Mouse (Mus musculus) stomach, embryonic 15.5 days (tissue): ENCODE measurements at regions not wholly inside any gene's neighbourhood (a gene's known extent, or its start where the extent isn't known, plus 50 kb on each side); places are given as distances from the start of the nearest gene placed in this dataset.
A peak's percentile ranks its signal among the peaks of the same experiment; 100 is the strongest.

ENCODE experiments used
- ATAC-seq: fragments of 200-750 bp; cut with Nextera tagmentation; 2 replicates; pipeline ENCODE4 v1.8.0; 2017; ENCODE audit warnings: low read depth, moderate number of reproducible peaks, moderate TSS enrichment; ENCODE audit not compliant: insufficient read depth, low FRiP score
- H3K27ac ChIP-seq: fragments of 300-500 bp; sonication (generic); 2 replicates; pipeline ENCODE4 v1.5.1; 2015; ENCODE audit warnings: mild to moderate bottlenecking, inconsistent platforms
- H3K27me3 ChIP-seq: fragments of 300-500 bp; sonication (generic); replicated peaks from 2 replicates; pipeline ENCODE4 v1.6.1; 2015; ENCODE audit warnings: inconsistent platforms
- H3K36me3 ChIP-seq: fragments of 300-500 bp; sonication (generic); 2 replicates; pipeline ENCODE4 v1.6.1; 2015; ENCODE audit warnings: inconsistent platforms
- H3K4me1 ChIP-seq: fragments of 300-500 bp; sonication (generic); 2 replicates; pipeline ENCODE4 v1.6.1; 2015; ENCODE audit warnings: inconsistent platforms
- H3K4me2 ChIP-seq: fragments of 300-500 bp; sonication (generic); 2 replicates; pipeline ENCODE4 v1.6.1; 2015; ENCODE audit warnings: mild to moderate bottlenecking, inconsistent platforms
- H3K4me3 ChIP-seq: fragments of 300-500 bp; sonication (generic); replicated peaks from 2 replicates; pipeline ENCODE4 v1.5.1; 2015; ENCODE audit warnings: inconsistent platforms
- H3K9ac ChIP-seq: fragments of 300-500 bp; sonication (generic); 2 replicates; pipeline ENCODE4 v1.6.1; 2015; ENCODE audit warnings: inconsistent platforms
- H3K9me3 ChIP-seq: fragments of 300-500 bp; sonication (generic); 2 replicates; pipeline ENCODE4 v1.6.1; 2016; ENCODE audit warnings: inconsistent platforms
- WGBS: fragments of 180-500 bp; shearing (Covaris S2); methylation state at CpG from one replicate; pipeline ENCODE4 v1.1.7; 2015; 5-methylcytosine and 5-hydroxymethylcytosine counted together

DNA sequence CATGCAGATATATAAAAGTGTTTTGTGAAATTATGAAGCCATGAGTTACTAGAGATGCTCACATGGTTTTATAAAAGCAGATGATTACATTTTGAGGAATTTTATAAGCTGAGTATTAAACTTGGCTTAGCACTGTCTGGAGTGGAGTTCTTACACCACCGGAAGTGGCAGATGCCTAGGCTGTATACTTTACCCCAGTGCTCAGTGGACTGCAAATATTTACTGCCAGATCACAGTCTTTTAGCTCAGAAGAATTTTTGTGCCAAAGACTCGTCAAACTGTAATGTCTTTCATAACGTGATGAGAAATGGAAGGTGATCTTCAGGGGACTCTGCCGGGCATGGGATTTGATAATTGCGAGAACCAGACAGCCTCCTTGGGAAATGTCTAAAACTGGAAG, 136.1 kb upstream of the 9330182O14Rik start:
- no peak overlapping the region for H3K4me3 ChIP-seq
- no peaks in the 10 kb centered on the region for H3K4me1 ChIP-seq
- H3K4me2 ChIP-seq: no peak overlapping the region
- no peak overlapping the region for H3K9ac ChIP-seq
- no peaks in the 10 kb centered on the region for H3K9me3 ChIP-seq
- no peaks in the 10 kb centered on the region for H3K27me3 ChIP-seq
- no peaks in the 10 kb centered on the region for H3K36me3 ChIP-seq
- no peak overlapping the region for H3K27ac ChIP-seq
- no peak for ATAC-seq
- 39% methylated on average over 5 of the region's 5 CpGs for WGBS

DNA sequence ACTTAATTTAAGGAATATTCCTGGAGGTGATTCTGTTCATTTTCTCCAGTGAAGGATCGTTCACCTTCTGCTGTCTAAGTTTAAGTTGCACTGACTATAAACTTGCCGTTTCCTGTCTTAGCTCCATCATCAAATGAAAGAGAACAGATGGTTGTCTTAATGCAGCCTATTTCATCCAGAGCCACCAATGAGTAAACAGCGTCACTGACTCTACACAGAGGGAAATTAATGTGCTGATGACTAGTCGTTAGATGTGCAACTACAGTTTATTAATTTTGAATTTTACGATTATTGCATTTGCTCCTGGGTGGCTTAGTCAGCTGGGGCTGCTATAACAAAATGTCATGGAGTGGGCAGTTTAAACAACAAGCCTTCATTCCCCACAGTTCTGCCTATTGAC, 134.1 kb upstream of the 9330182O14Rik start:
- no peak overlapping the region for H3K27ac ChIP-seq
- H3K4me1 ChIP-seq: no peaks in the 10 kb centered on the region
- 39% methylated on average over 5 of the region's 5 CpGs for WGBS
- H3K9ac ChIP-seq: no peak overlapping the region
- H3K27me3 ChIP-seq: no peaks in the 10 kb centered on the region
- H3K4me2 ChIP-seq: no peak overlapping the region; the same call in 1 of the 2 replicates
- no peak overlapping the region for H3K4me3 ChIP-seq
- H3K36me3 ChIP-seq: no peaks in the 10 kb centered on the region
- ATAC-seq: no peak; the same call in 1 of the 2 replicates
- H3K9me3 ChIP-seq: no peaks in the 10 kb centered on the region

DNA sequence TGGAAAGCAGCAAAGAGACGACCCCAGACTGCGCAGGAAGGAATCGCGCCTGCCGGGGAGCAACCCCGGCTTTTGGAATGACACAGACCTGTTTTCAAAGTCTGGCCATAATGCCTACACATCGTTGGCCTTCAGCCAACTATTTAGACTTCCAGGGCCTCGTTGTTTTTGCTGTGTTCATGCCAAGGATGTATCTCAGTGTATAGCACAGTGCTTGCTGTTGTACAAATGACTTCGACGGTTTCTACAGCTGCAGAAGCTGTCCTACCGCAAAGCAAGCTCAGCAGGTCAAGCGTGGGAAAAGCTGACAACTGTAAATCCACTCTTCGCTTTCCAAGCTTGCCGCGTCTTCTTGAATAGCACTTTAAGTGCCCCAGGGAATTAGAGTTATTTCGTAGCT, 129.1 kb upstream of the 9330182O14Rik start:
- H3K4me2 ChIP-seq: no peak overlapping the region
- 68% methylated on average over 16 of the region's 16 CpGs for WGBS
- no peaks in the 10 kb centered on the region for H3K9me3 ChIP-seq
- H3K27me3 ChIP-seq: no peaks in the 10 kb centered on the region
- peaks cover 5% of the 10 kb centered on the region; the same call in 1 of the 2 replicates for H3K4me1 ChIP-seq
- ATAC-seq: no peak
- H3K4me3 ChIP-seq: no peak overlapping the region
- no peak overlapping the region for H3K27ac ChIP-seq
- H3K9ac ChIP-seq: no peak overlapping the region
- no peaks in the 10 kb centered on the region for H3K36me3 ChIP-seq

DNA sequence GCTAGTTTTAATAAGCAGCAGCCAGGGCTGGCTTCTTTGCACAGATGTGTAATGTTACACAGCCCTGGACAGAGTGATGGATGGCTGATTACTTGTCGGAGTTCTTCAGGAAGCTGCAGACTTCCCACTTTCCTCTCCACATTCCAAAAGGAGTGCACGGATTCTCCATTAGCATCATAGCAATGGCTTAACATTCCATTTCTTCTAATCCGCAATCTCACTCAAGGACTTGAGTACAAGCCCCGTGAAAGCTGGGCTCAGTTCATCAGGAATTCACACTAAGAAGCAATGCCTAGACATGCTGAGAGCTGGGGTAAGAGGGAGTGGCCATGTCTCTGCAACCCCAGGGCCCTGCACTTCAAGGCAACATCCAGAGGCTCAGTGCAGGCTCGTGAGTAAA, 126.3 kb upstream of the 9330182O14Rik start:
- Histone ChIP-seq H3K4me2 (no peak overlapping the region), H3K4me1 (peaks cover 5% of the 10 kb centered on the region; the same call in 1 of the 2 replicates), H3K27ac (no peak overlapping the region), H3K9me3 (no peaks in the 10 kb centered on the region), H3K9ac (no peak overlapping the region), H3K27me3 (no peaks in the 10 kb centered on the region), H3K4me3 (no peak overlapping the region), H3K36me3 (no peaks in the 10 kb centered on the region)
- ATAC-seq: no peak; the same call in 1 of the 2 replicates
- WGBS: 8% methylated on average over 5 of the region's 5 CpGs

DNA sequence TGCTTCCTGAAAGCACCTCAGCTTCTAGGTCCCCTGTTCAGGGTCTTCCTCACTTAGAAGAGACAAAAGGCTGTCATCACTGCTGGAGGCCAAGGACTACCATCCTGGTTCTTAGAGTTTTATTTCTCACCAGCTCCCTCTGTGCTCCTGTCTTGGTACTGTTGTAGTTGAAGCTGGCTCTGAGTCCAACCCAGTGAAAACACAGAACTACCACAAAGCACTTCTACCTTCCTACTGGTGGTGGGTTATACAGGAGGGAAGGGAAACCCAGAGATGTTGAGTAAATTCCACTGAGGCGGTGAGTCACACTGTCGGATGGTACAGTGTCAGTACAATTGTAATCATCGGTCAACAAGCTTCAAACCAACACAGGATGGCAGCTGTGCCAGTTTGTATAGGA, 120.3 kb upstream of the 9330182O14Rik start:
- no peak overlapping the region for H3K27ac ChIP-seq
- H3K27me3 ChIP-seq: no peaks in the 10 kb centered on the region
- H3K4me1 ChIP-seq: no peaks in the 10 kb centered on the region
- no peaks in the 10 kb centered on the region for H3K36me3 ChIP-seq
- ATAC-seq: no peak
- H3K9ac ChIP-seq: no peak overlapping the region
- no peak overlapping the region for H3K4me2 ChIP-seq
- no peak overlapping the region for H3K4me3 ChIP-seq
- H3K9me3 ChIP-seq: no peaks in the 10 kb centered on the region
- 86% methylated on average over 3 of the region's 3 CpGs for WGBS

DNA sequence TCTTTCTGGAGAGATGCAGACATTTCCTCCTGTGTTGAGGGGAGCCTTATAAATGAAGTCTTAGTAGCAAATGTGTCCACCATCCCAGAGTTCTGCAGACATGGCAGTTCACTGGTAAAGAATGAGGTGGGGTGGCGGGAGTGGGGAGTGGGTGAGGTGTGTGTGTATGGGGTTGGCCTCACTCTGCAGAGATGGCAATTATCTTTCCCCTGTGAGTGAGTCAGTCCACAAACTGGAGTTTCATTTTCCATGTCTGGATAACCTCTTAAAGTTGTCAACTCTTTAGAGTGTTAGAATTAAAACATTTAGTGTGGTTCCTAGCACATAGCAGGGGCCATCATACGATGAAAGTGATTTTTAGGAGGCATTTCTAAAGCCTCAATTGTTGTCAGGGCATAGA, 117.1 kb upstream of the 9330182O14Rik start:
- H3K27me3 ChIP-seq: no peaks in the 10 kb centered on the region
- no peak for ATAC-seq
- H3K4me1 ChIP-seq: no peaks in the 10 kb centered on the region
- WGBS: 64% methylated on average over 2 of the region's 2 CpGs
- H3K9me3 ChIP-seq: no peaks in the 10 kb centered on the region
- no peak overlapping the region for H3K4me2 ChIP-seq
- H3K4me3 ChIP-seq: no peak overlapping the region
- no peak overlapping the region for H3K27ac ChIP-seq
- no peaks in the 10 kb centered on the region for H3K36me3 ChIP-seq
- no peak overlapping the region for H3K9ac ChIP-seq

DNA sequence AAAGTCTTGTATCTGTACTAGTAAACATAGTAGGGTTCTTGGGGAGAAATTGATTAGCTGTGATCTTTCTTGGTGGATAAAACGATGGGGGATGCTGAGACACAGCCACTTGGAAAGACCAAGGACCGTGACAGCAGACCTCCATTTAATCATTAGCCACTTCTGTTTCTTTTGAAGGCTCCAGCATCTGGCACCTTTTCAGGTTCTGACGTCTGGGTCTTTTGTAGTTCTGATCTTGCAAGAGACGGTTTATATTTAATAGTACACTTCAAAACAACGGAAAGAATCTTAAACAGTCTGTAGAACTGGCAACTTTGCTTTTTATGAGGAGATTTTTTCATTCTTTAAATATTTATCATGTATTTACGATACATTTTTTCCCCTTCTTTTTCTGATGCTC, 116.6 kb upstream of the 9330182O14Rik start:
- Histone ChIP-seq H3K27me3 (no peaks in the 10 kb centered on the region), H3K4me3 (no peak overlapping the region), H3K4me1 (no peaks in the 10 kb centered on the region), H3K27ac (no peak overlapping the region), H3K4me2 (peak overlapping the region; percentile 11; the same call in 1 of the 2 replicates), H3K36me3 (no peaks in the 10 kb centered on the region), H3K9ac (no peak overlapping the region), H3K9me3 (no peaks in the 10 kb centered on the region)
- 28% methylated on average over 6 of the region's 6 CpGs for WGBS
- ATAC-seq: no peak

DNA sequence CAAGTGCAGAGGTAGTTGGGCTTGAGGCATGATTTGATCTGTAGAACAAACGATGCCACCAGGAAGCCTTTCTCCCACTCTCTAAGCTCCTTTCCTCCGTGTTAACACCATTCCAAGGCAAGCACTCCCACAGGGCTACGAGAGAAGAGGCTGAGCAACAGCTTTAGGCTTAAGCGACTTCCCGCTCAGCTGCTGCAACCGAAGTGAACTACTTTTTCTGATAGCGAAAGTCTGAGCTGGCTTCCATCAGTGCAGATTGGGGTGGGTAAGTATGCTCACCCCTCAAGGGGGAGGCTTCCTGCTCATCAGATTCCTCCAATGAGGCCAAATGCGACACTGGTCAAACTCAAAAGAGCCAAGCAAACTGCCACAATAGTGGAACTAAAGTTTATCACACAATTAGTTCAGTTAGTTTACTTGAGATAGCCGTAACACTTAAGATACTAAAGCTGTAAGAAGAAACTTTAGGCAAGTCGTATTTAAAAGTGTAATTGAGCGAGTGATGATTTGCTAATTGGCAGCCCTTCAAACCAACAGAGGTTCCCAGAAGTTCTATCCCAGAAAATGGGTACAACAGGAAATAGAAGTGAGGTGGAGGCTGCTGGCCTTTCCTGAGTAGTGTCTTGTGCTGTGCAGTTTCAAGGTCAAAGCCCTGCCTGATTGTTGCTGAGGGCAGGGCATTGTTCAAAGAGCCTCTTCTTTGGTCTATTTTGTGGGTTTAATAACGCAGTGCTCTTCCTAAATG, 115.9 kb upstream of the 9330182O14Rik start:
- no peaks in the 10 kb centered on the region for H3K36me3 ChIP-seq
- no peaks in the 10 kb centered on the region for H3K27me3 ChIP-seq
- no peak overlapping the region for H3K9ac ChIP-seq
- no peak overlapping the region for H3K4me3 ChIP-seq
- no peak for ATAC-seq
- no peaks in the 10 kb centered on the region for H3K4me1 ChIP-seq
- H3K9me3 ChIP-seq: no peaks in the 10 kb centered on the region
- WGBS: 17% methylated on average over 12 of the region's 12 CpGs
- no peak overlapping the region for H3K27ac ChIP-seq
- peak overlapping the region; percentile 11; the same call in 1 of the 2 replicates for H3K4me2 ChIP-seq

DNA sequence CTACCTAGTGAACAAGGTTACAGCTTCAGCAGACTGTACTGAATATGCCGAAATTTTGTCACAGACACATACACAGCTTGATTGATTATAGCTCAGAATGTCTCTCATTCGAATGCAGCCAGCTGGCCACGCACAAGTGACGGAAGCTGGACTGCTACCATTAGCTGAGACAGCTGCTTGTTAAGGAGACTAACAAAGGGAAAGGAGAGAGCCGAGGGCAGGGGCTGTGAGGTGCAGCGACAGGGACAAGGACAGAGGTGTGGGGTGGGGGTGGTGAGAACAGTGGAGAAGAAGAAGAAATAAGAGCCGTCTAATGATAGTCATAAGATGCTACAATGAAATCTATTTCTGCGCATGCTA, 115.4 kb upstream of the 9330182O14Rik start:
- Histone ChIP-seq H3K4me1 (no peaks in the 10 kb centered on the region), H3K9me3 (no peaks in the 10 kb centered on the region), H3K27ac (no peak overlapping the region), H3K36me3 (no peaks in the 10 kb centered on the region), H3K4me2 (no peak overlapping the region), H3K27me3 (no peaks in the 10 kb centered on the region), H3K4me3 (no peak overlapping the region), H3K9ac (no peak overlapping the region)
- no peak for ATAC-seq
- WGBS: 37% methylated on average over 8 of the region's 8 CpGs

DNA sequence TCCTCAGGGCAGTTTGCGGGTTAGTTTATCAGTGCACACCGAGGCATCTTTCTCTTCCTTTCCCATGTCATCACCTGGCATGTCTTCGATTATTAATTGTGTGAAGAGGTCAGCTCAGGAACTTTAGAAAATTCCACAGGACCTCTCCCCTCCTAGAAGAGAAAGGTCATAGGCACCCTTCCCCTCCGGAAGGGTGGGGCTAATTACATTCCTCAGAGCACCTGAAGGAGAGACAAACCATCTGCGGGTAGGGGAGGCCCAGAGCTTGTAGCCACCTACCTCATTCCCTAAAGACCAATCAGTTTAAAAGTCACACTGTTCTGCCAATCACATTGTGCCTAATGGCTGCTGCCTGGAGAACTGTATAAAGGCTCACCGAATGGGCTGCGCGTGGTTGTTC, 114.9 kb upstream of the 9330182O14Rik start:
- no peaks in the 10 kb centered on the region for H3K36me3 ChIP-seq
- 67% methylated on average over 8 of the region's 8 CpGs for WGBS
- H3K27me3 ChIP-seq: no peaks in the 10 kb centered on the region
- H3K4me1 ChIP-seq: no peaks in the 10 kb centered on the region
- H3K9ac ChIP-seq: no peak overlapping the region
- no peaks in the 10 kb centered on the region for H3K9me3 ChIP-seq
- H3K4me2 ChIP-seq: no peak overlapping the region
- H3K4me3 ChIP-seq: no peak overlapping the region
- H3K27ac ChIP-seq: no peak overlapping the region
- no peak for ATAC-seq

DNA sequence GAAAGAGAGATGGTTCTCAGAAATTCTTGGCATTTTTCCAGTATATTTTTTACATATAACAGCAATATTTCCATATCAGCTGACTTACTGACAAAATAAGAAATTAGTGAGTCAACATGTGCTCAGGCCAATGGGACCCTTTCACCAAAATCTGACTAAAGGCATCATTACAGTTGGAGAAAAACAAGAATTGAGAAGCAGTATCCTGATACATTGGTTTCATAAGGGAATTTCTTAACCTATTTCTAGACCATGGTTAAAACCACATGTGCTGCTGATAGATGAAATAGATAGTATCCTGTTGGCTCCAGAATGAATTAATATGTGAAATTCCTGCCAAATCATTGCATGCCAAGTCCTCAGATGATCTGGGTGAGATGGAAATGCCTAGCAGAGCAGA, 114.1 kb upstream of the 9330182O14Rik start:
- no peaks in the 10 kb centered on the region for H3K36me3 ChIP-seq
- no peak overlapping the region for H3K4me2 ChIP-seq
- no peaks in the 10 kb centered on the region for H3K9me3 ChIP-seq
- no peak overlapping the region for H3K4me3 ChIP-seq
- no peaks in the 10 kb centered on the region for H3K27me3 ChIP-seq
- H3K27ac ChIP-seq: no peak overlapping the region
- ATAC-seq: no peak
- no peaks in the 10 kb centered on the region for H3K4me1 ChIP-seq
- H3K9ac ChIP-seq: no peak overlapping the region

DNA sequence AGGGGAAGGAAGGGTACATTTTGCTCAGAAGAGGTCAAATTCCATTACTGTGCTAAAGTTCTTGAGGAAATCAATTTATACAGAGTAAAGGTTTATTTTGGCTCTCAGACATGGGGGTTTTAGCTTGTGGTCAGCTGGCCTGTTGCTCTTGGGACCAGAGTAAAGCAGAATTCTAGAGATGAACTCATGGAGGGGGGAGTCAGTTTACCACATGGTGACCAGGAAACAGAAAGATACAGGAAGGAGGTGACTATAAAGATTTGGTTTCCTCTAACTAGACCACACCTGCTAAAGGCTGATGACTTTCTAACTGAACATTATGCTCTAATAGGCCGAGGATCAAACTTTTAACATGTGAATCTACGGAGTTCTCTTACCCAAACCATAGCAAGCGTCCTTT, 113.5 kb upstream of the 9330182O14Rik start:
- Histone ChIP-seq H3K4me2 (no peak overlapping the region), H3K9ac (no peak overlapping the region), H3K36me3 (no peaks in the 10 kb centered on the region), H3K27me3 (no peaks in the 10 kb centered on the region), H3K4me3 (no peak overlapping the region), H3K27ac (no peak overlapping the region), H3K9me3 (no peaks in the 10 kb centered on the region), H3K4me1 (no peaks in the 10 kb centered on the region)
- WGBS: 83% methylated on average over 3 of the region's 3 CpGs
- ATAC-seq: no peak

DNA sequence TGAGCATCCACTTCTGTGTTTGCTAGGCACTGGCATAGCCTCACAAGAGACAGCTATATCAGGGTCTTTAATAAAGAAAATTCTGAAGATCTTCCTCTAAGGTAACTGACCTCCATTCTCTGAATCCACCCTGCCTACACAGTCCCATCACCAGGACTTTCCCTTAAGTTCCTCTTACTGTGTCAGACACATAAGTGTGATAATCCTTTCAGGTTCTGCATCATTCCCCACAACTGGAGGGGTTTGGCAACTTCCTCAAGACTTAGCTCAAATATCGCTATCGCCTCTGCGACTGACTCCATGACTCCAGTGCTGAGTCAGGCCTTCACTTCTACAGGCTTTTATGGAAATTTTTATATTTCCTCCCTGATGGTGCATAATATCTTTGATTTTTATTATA, 111.0 kb upstream of the 9330182O14Rik start:
- Histone ChIP-seq H3K4me1 (no peaks in the 10 kb centered on the region), H3K27me3 (no peaks in the 10 kb centered on the region), H3K4me3 (no peak overlapping the region), H3K9ac (no peak overlapping the region), H3K4me2 (no peak overlapping the region), H3K27ac (no peak overlapping the region), H3K36me3 (no peaks in the 10 kb centered on the region), H3K9me3 (no peaks in the 10 kb centered on the region)
- 91% methylated on average over 3 of the region's 3 CpGs for WGBS
- ATAC-seq: no peak
